Mouse (Mus musculus): ENCODE data around the gene Prr27. TPM values are rescaled to one million over a fixed set of nuclear protein-coding genes. Genes with fewer than 3 reads are reported as not detected.
A peak's percentile ranks its signal among the peaks of the same experiment; 100 is the strongest.

The Prr27 gene
- not detected in 2 replicates for polyA plus RNA-seq (2012; rRNA removed)

- no peak for DNase-seq (ENCODE audit: extremely low spot score in 1 of 2, low spot score in 1 of 2)
Measured at GRCm38 (mm10) chr5:87825386-87825785, at the start of gene Prr27. TSS of gene Prr27 (plus strand) at chr5:87825686.

- DNase-seq (ENCODE audit: extremely low spot score in 1 of 2, low spot score in 1 of 2): peak in 1 of 2 experiments; percentile 9
Measured at GRCm38 (mm10) chr5:87782731-87783130, 42.8 kb upstream of the Prr27 start.

- no peak for DNase-seq (ENCODE audit: extremely low spot score in 1 of 2, low spot score in 1 of 2)
Measured at GRCm38 (mm10) chr5:87807782-87808181, 17.7 kb upstream of the Prr27 start, which contains the start of gene Csn1s2b. TSS of gene Csn1s2b (plus strand) at chr5:87808082.

- no peak for DNase-seq (ENCODE audit: extremely low spot score in 1 of 2, low spot score in 1 of 2)
Measured at GRCm38 (mm10) chr5:87809253-87809652, 16.2 kb upstream of the Prr27 start.

DNA sequence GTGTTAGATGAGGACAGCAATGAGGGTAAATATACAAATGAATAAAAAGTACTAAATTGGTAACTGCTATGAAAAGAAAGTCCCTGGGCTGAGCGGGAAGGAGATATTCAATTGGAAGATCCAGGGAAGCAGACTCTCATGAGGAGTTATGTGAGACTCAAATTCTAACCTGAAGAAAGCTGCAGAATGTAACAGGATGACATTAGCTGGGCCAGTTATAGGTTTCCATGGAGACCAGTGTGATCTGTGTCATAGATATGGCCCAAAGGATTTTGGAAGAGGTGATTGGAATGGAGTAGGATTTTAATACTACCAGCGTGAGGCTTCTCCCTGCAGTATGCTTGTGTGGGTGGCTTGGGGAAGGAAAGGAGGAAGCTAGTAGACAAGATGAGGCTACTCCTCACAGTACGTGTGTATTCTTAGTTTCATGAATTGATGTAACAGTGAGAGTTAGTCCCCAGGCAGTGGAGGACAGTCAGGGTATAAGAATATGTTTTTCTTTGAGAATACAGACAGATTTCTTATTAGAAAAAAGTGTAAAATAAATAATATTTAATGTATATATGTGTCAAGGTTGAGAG lies 29.7 kb downstream of the Prr27 start:
- DNase-seq (ENCODE audit: extremely low spot score in 1 of 2, low spot score in 1 of 2): peak in 1 of 2 experiments; percentile 6

GRCm38 (mm10) chr5:87870084-87870483 lies 44.6 kb downstream of the Prr27 start:
- DNase-seq (ENCODE audit: extremely low spot score in 1 of 2, low spot score in 1 of 2): no peak

GRCm38 (mm10) chr5:87871423-87871822 lies 45.9 kb downstream of the Prr27 start:
- no peak for DNase-seq (ENCODE audit: extremely low spot score in 1 of 2, low spot score in 1 of 2)

DNA sequence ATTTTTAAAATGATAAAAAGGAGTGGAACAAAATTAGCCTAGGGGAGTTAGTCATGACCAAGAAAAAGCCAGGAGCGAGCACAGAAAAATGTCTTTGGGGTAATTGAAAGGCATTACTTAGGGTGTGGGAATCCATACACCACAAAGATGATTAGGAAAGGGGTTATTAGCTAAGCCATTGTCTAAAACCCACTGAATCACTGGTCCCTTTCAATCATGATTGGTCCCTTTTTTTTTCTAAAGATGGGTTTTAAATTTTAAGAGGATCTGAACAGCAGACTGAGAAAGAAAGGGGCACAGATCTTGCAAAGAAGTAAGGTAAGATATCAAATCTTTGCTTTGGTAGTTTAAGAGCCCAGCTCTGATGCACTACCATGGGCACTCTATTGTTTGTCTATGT lies 59.2 kb downstream of the Prr27 start, which contains the start of gene Odam:
Odam (plus strand) TSS at position 301 of the 400 bp plus-strand sequence.
- DNase-seq (ENCODE audit: extremely low spot score in 1 of 2, low spot score in 1 of 2): no peak

Other genes starting within 250 kb of the Prr27 start
- gene Sult1e1, start 234.1 kb upstream of the Prr27 start, polyA plus RNA-seq (2012; rRNA removed): 0.11 TPM in 1 of 2 replicates, not detected in the other
- not detected in 2 replicates for gene Csn1s1, start 159.5 kb upstream of the Prr27 start, polyA plus RNA-seq (2012; rRNA removed)
- not detected in 2 replicates for gene Csn2, start 126.1 kb upstream of the Prr27 start, polyA plus RNA-seq (2012; rRNA removed)
- gene Csn1s2a, start 51.1 kb upstream of the Prr27 start, polyA plus RNA-seq (2012; rRNA removed): not detected in 2 replicates
- not detected in 2 replicates for gene Csn1s2b, start 17.6 kb upstream of the Prr27 start, polyA plus RNA-seq (2012; rRNA removed)
- not detected in 2 replicates for gene Odam, start 59.3 kb downstream of the Prr27 start, polyA plus RNA-seq (2012; rRNA removed)
- gene Csn3, start 99.9 kb downstream of the Prr27 start, polyA plus RNA-seq (2012; rRNA removed): not detected in 2 replicates
- not detected in 2 replicates for gene 2310003L06Rik, start 143.8 kb downstream of the Prr27 start, polyA plus RNA-seq (2012; rRNA removed)
- gene Gm28434, start 143.8 kb downstream of the Prr27 start, polyA plus RNA-seq (2012; rRNA removed): not detected in 2 replicates
- not detected in 2 replicates for gene Cabs1, start 153.8 kb downstream of the Prr27 start, polyA plus RNA-seq (2012; rRNA removed)
- gene Smr3a, start 176.9 kb downstream of the Prr27 start, polyA plus RNA-seq (2012; rRNA removed): not detected in 2 replicates